Mouse (Mus musculus): Measurements from ENCODE around the gene Fars2. TPM values are rescaled to one million over a fixed set of nuclear protein-coding genes. Genes with fewer than 3 reads are reported as not detected.

The Fars2 gene
- total RNA-seq, 4 experiments from 2014 or later: 31.9 to 45.2 (median 36.4) TPM

GRCm38 (mm10) chr13:36648257-36648656 lies 531.0 kb downstream of the Fars2 start:
- DNase-seq (ENCODE audit: low spot score in 2 of 2): no peak

DNA sequence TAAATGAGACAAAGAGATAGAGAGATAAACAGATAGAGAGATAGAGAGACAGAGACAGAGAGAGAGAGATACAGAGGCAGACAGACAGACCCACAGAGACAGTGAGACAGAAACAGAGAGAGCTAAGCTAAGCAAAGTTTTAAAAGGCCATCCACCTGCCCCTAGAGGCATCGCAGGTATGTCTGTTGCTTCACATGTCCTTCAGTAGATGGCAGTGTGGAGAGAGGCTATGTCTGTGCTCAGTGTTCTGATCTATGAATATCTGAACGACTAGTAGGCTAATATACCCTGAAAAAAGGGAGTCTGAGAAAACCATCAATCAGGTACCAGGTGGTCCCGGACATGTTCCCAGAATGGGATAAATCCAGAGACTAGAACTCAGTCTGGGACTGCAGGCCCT lies 537.0 kb downstream of the Fars2 start:
- DNase-seq (ENCODE audit: low spot score in 2 of 2): no peak

DNA sequence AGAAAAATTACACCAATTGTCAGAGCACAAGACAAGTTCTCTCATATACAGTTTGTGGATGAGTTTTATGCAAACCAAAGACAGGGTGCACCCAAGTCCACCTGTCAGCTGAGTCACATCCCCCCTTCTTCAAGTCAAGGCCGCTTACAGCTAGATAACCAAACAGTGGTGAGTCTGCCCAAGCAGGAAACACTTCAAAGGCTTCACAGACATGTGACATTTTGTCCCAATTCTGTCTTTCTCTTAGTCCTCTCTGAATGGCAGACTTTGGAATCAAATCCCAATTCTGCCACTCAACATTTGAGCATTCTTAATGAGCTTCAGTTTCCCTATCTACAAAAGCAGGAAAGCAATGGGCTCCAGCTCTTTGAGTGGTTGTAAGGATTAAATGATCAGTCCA lies 562.1 kb downstream of the Fars2 start:
- no peak for DNase-seq (ENCODE audit: low spot score in 2 of 2)

GRCm38 (mm10) chr13:36680690-36681355 lies 563.6 kb downstream of the Fars2 start:
- no peak for DNase-seq (ENCODE audit: low spot score in 2 of 2)

- no peak for DNase-seq (ENCODE audit: low spot score in 2 of 2)
These were observed 566.4 kb downstream of the Fars2 start for GRCm38 (mm10) chr13:36683581-36683980.

DNA sequence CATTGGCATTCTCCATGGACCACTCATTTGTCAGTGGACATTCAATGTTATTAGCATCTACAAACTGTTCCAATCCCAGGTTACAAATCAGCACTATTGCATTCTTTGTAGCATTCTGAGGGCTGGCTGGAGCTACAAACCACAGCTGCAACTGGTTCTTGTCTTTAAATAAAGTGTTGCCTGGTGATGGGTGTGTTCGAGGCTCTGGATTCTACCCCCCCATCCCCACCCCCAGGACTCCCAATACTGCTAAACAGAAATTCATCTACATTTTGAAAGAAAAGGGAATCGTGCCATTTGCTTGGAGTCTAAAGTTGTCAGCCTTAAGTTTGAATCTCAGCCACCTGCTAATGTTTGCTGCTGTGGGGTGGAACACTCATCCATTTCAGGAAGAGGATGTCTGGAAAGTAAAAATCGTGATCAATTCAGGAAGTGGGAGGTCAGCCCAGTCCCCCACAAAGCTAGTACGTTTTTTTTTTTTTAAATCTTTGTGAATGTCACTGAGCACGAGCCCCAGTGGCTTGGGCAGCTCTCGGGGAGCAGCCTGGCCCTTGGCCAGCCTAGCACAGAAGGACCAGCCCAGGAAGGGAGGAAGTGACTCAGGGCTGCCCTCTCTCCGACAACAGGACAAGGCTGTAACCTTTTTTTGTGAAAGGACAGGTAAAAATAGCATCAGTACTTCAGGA lies 578.4 kb downstream of the Fars2 start:
- no peak for DNase-seq (ENCODE audit: low spot score in 2 of 2)

GRCm38 (mm10) chr13:36696351-36696771 lies 579.1 kb downstream of the Fars2 start:
- DNase-seq (ENCODE audit: low spot score in 2 of 2): peak; percentile 11 to 14

GRCm38 (mm10) chr13:36707088-36707690 lies 590.0 kb downstream of the Fars2 start:
- no peak for DNase-seq (ENCODE audit: low spot score in 2 of 2)

- no peak for DNase-seq (ENCODE audit: low spot score in 2 of 2)
These were observed 596.9 kb downstream of the Fars2 start for GRCm38 (mm10) chr13:36714101-36714500.

DNA sequence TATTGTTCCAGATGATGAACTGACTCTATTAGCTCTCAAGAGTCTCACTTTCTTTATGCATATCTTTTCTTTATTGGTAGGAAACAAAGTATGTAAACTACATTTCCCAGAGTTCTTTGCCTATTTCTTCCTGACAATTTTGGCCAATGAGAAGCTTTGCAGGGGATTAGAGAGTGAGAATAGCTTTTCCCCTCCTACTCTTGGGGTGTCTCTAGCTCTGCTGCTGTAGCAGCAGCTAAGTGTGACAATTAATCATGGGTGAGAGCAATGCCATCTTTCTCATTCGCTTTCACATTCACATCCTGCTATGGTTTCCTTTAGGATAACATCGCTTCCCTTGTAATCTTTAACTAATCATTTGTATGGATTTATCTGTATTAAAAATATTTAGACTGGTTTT lies 599.5 kb downstream of the Fars2 start:
- DNase-seq (ENCODE audit: low spot score in 2 of 2): no peak

DNA sequence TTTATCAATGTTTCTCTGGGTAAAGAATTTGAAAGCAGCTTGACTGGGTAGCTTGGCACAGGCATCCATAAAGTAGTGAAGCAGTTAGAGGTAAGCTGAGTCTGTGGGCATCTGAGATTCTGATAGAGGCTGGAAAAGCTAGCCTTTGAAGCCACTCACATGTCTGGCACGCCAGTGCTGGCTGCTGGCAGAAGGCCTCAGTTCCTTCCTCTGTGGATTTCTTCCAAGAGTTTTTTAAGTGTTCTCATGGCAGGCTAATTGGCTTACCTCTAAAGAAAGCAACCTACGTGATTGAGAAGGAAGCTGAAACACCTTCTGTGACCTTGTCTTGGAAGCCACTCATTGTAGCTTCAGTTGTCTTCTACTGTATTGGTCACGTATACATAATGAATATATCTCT lies 600.2 kb downstream of the Fars2 start:
- no peak for DNase-seq (ENCODE audit: low spot score in 2 of 2)

- DNase-seq (ENCODE audit: low spot score in 2 of 2): no peak
These were observed 603.2 kb downstream of the Fars2 start for GRCm38 (mm10) chr13:36720297-36721017.

DNA sequence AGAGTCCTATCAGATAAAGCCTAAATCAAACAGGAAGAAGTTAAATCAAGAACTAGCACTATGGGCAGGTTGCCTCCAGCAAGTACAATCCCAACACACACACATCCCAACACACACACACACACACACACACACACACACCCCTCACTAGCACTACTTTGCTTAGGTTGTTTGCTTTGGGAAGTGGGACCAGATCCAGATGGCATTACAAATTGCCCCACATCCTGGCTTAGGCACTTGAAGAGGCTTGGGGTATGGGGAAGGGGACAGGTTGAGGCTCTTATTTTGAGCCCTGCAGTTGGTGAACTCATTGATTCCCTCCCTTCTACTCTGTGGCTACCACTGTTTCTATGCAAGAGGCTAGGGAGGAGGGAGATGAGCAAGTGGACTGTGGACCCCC lies 605.1 kb downstream of the Fars2 start:
- no peak for DNase-seq (ENCODE audit: low spot score in 2 of 2)

DNA sequence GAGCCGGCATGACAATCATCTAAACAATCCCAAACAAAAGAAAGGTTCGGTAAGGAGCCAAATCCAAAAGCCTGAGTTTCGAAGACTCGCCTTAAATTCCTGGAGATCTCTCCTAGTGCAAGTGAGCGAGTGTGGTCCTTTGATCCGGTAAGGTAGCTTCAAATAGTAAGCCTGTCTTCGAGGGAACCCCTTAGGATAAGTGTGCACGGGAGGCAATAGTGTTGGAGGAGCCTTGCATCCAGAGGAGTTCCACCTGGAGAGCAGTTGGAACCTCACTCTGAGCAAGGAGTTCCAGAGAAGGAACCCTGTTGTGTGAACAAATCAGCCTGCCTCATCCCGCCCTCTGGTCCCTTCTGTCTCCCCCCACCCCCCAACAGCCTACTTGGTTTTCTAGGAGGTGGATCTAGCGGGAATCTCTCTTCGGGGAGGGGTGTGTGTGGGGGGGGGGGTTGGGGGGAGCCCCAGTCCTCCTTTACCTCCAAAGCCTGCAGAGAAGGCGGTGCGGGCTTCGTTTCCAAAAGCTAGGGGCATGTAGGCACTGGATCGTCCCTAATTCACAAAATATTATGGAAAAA lies 606.6 kb downstream of the Fars2 start:
- DNase-seq (ENCODE audit: low spot score in 2 of 2): no peak

DNA sequence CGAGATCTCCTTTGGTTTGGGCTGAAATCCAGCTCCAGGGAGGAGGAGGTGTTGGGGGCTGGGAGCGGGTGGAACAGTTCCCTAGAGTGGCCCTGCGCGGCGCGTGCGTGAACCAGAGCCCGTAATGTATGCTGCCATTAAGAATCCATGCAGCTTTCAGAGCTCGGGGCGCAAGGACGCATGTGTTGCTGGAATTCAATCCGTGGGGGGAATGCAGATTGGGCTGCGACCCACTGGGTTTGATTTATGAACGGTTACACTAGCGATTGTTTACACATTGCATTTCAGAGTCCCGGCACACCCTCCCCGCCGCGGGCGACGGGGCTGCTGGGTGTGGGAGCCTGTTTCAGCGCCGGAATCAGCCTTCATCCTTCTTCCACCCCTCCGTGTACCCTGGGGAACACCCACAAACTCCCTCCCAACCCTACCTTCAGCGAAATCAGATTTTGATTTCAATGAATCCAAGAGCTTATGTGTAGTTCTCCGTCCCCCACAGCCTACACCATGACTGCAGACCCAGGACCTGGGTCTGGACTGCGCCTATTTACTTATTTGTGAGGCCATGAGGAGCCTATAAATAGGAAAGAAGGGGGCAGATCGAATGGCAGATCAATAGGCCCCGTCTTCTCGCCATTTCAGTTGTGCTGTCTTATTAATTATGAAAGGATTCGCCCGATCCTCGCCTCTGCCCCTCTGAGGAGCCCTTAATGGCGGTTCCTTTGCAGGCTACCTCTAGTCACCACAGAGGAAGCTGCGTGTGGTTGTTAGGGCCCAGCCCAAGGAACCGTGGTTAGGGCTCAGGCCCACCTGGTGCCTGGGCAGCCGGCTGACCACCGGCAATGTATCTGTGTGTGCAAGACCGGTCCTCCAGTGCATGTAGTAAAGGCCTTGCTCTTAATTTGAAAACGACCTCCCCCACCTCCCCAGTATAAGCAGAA lies 607.6 kb downstream of the Fars2 start:
- DNase-seq (ENCODE audit: low spot score in 2 of 2): peak; percentile 55 to 70

GRCm38 (mm10) chr13:36725881-36726280 lies 608.7 kb downstream of the Fars2 start:
- no peak for DNase-seq (ENCODE audit: low spot score in 2 of 2)

GRCm38 (mm10) chr13:36726551-36726950 lies 609.3 kb downstream of the Fars2 start:
- DNase-seq (ENCODE audit: low spot score in 2 of 2): peak in 1 of 2 experiments; percentile 15

DNA sequence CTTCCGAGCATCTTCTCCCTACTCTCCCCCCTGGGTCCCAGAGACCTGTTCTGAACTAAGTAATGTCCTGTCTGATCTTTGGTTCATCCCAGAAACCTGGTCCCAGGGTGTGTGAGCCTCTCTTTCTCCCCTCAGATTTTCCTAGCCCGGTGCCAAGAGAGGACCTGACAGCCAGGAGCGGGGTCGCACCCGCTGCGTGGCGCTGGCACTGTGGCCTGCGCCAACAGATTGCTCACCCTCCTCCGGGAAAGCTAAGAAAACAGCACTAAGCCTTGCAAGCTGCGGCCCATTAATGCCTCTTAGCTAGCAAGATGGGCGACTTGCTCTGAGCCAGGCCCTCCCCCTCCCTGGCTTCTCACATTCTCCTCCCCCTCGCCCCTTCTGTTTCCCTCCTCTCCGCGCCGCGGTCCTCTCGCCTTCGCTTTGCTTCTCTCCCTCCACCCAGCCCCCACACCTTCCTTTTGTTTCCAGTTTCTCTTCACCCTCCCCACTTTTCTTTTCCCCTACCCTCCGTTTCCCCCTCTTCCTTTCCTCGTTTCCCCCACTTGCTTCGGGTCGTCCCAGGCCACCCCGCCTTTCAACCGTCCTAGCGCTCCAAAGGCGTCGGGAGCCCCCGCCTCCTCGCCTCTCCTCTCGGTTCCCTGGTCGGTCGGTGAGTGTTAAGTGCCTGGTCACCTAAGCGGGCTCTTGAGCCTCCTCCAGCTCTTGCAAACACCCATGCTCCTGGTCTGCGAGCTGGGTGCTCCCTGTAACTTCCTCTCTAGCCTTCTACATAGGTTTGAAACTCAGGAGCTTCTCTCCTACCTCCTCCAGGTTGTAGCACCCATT lies 610.0 kb downstream of the Fars2 start:
- peak; percentile 63 to 67 for DNase-seq (ENCODE audit: low spot score in 2 of 2)

- DNase-seq (ENCODE audit: low spot score in 2 of 2): no peak
These were observed 610.7 kb downstream of the Fars2 start for GRCm38 (mm10) chr13:36727779-36728470.
